Mouse (Mus musculus): ENCODE results near the gene Fcgrt. TPM values are rescaled to one million over a fixed set of nuclear protein-coding genes. Genes with fewer than 3 reads are reported as not detected.
"Not testable (repeated sequence)": the region's sequence is repeated elsewhere in the genome, so short reads cannot be mapped to it uniquely, and the experiment has no call there.

The Fcgrt gene
- polyA plus RNA-seq, 1 experiment from 2014 or later, result 16.6 TPM

DNA sequence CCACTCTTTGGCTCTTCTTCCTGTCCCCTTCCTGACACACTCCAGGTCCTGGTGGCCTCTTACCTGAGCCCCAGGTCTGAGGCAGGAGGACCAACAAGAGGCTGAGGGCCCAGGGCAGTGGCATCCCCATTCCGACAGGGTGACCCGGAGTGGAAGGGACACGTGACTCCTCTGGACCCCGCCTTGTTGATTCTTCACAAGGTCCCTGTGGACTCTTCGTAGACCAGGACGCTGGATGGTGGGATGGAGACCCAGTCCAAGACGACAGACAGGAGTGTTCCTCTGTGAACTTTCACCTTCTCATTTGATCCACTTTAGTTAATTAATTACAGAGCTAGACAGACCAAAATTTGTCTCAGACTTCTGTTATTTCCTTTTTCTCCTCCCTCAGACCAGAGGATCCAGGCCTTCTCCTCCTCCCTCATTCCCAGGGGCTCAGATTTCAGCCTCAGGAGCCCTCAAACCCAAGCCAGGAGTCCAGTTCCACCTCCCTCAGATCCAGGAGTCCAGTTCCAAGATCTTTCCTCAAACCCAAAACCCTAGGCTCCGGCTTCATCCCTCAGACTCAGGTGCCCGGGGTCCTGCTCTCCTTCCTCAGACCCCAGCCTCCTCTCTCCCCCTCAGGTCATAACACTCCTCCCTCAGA lies 588 bp downstream of the Fcgrt start:
- no peak overlapping the region for H3K27ac ChIP-seq (replicated peaks)
- no peaks in the 10 kb centered on the region for H3K9me3 ChIP-seq
- H3K4me2 ChIP-seq (replicated peaks), result no peak overlapping the region
- no peaks in the 10 kb centered on the region for H3K27me3 ChIP-seq
- H3K36me3 ChIP-seq, result no peaks in the 10 kb centered on the region
- WGBS, result 87% methylated on average over 9 of the region's 9 CpGs
- no peak overlapping the region for H3K9ac ChIP-seq (replicated peaks)
- no peaks in the 10 kb centered on the region for H3K4me1 ChIP-seq
- H3K4me3 ChIP-seq, result no peak overlapping the region
- ATAC-seq (replicated peaks), result no peak

DNA sequence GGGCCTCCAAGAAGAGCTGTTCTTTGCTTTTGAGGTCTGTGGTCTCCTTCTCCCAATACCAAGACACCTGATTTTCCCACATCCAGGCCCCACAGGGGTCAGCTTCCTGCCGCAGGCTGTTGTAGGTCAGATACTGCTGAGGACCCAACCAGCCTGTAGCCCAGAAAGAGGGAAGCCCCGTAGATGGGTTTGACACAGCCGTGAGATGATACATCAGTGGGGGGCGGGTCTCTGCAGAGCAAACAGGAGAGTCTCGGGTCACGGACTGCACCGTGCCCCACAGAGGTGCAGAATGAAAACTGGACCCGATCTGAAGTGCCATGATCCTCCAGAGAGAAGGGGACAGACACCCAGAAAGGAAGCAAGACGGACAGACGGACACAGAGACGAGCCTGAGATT lies 1.2 kb downstream of the Fcgrt start:
- ATAC-seq (replicated peaks), result no peak
- Histone ChIP-seq H3K27me3 (no peaks in the 10 kb centered on the region), H3K27ac (replicated peaks) (no peak overlapping the region), H3K4me2 (replicated peaks) (no peak overlapping the region), H3K9me3 (no peaks in the 10 kb centered on the region), H3K4me1 (no peaks in the 10 kb centered on the region), H3K9ac (replicated peaks) (no peak overlapping the region), H3K36me3 (no peaks in the 10 kb centered on the region), H3K4me3 (no peak overlapping the region)
- 92% methylated on average over 11 of the region's 11 CpGs for WGBS

DNA sequence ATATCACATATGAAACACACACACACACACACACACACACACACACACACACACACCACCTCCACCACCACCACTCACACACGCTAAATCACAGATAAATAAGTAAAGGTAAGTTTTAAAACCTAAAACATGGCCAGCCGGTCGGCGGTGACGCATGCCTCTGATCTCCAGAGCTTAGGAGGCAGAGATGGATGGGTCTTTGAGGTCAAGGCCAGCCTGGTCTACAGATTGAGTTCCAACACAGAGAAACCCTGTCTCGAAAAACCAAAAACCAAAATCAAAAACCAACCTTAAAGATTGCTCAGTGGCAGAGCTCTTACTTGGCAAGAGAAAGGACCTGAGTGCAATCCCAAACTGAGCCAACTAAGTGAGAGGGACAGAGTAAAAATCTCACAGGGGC lies 3.6 kb downstream of the Fcgrt start:
- H3K4me3 ChIP-seq, result no peak overlapping the region

DNA sequence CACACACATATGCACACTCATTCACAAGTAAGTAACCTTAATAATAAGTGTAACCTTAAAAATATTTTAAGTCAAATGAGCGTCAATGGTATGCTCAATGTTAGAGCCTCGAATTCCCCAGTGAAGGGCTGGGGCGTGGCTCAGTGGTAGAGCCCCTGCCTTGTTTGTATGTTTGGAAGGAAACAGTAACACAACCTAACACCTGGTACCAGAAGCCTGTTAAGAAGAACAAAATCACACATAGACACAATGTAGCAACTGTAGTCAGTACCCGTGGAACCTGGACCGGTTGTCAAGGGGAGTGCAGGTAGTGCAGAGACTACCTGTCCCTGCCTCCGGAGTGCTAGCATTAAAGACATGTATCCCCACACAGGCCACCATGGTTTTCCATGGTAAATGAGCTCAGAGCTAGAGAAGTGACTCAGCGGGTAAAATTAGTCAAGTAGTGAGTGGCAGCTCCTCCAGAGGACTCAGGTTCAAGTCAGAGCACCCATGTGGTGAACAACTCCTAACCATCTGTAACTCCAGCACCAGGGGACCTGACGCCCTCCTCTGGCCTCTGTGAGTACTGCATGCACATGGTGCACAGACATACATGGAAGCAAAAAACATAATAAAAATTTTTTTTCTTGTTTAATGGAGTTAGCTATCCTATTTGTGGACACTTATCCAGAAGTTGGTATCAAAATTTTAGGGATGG lies 5.0 kb downstream of the Fcgrt start:
- H3K9me3 ChIP-seq, result no peaks in the 10 kb centered on the region
- H3K9ac ChIP-seq (replicated peaks), result no peak overlapping the region
- H3K4me1 ChIP-seq, result no peaks in the 10 kb centered on the region
- no peak overlapping the region for H3K4me2 ChIP-seq (replicated peaks)
- no peak overlapping the region for H3K4me3 ChIP-seq
- H3K27ac ChIP-seq (replicated peaks), result no peak overlapping the region
- no peaks in the 10 kb centered on the region for H3K27me3 ChIP-seq
- no peaks in the 10 kb centered on the region for H3K36me3 ChIP-seq
- 91% methylated on average over 8 of the region's 8 CpGs for WGBS
- no peak for ATAC-seq (replicated peaks)

More for the DNA sequence above, 3.6 kb downstream of the Fcgrt start:
- Histone ChIP-seq H3K9me3 (no peaks in the 10 kb centered on the region), H3K27me3 (no peaks in the 10 kb centered on the region), H3K4me2 (replicated peaks) (no peak overlapping the region), H3K9ac (replicated peaks) (no peak overlapping the region), H3K27ac (replicated peaks) (no peak overlapping the region), H3K36me3 (no peaks in the 10 kb centered on the region), H3K4me1 (no peaks in the 10 kb centered on the region)
- 90% methylated on average over 6 of the region's 6 CpGs for WGBS
- no peak for ATAC-seq (replicated peaks)

DNA sequence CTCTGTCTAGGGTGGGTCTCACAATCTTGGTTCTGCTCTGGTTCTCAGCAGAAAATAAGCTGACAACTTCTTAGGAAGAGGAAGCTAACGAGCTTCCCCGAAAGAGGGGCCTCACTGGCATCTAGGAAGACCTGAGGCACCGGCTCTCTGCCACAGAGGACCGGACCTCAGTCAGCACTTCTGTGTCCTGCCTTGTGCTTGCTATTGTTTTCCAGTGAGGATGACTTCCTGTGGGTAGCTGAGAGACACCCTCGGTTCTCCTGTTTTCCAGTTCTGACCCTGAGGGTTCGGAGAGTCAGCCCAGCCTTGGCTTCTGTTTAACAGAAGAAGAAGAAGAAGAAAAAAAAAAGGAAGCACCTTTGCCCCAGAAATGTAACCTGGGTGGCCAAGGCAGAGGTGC lies 6.2 kb downstream of the Fcgrt start:
- Histone ChIP-seq H3K9ac (replicated peaks) (no peak overlapping the region), H3K27ac (replicated peaks) (no peak overlapping the region), H3K4me2 (replicated peaks) (no peak overlapping the region), H3K9me3 (no peaks in the 10 kb centered on the region), H3K4me3 (no peak overlapping the region), H3K36me3 (no peaks in the 10 kb centered on the region), H3K4me1 (no peaks in the 10 kb centered on the region), H3K27me3 (no peaks in the 10 kb centered on the region)
- WGBS, result 47% methylated on average over 6 of the region's 6 CpGs
- no peak for ATAC-seq (replicated peaks)

DNA sequence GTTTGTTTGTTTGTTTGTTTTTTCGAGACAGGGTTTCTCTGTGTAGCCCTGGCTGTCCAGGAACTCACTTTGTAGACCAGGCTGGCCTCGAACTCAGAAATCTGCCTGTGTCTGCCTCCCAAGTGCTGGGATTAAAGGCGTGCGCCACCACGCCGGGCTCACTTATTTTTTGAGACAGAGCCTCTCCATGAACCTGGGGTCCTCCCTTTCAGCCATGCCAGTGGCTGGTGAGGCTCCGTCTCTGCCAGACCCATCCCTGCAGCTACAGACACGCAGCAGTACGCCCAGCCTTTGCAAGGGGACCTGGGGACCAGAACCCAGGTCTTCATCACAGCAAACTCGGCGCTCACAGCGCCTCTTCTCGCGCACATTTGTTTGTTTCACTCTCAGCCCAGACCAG lies 7.7 kb downstream of the Fcgrt start:
- WGBS, result 90% methylated on average over 14 of the region's 14 CpGs
- not testable (repeated sequence) for H3K27ac ChIP-seq (replicated peaks); H3K36me3 ChIP-seq; H3K27me3 ChIP-seq; H3K4me2 ChIP-seq (replicated peaks); H3K4me3 ChIP-seq; ATAC-seq (replicated peaks); H3K9me3 ChIP-seq; H3K9ac ChIP-seq (replicated peaks)
- peaks cover 12% of the 10 kb centered on the region for H3K4me1 ChIP-seq

DNA sequence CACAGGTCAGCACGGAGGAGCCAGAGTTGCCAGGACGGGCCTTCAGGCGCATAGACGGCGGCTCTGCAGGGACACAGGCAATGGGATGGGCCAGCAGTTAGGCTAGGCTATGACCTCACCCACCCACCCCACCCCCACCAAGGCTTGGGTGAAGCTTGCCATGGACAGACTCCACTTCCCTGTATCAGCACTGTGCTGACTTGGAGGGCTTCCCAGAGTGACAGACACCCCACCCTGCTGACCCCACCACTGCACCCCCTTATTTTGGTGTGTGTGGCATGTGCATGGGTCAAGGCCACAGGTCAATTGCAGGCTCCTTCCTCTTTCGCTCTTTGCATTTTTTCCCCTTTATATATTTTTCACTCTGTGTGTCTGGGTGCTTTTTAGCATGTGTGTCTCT lies 8.3 kb downstream of the Fcgrt start:
- Histone ChIP-seq H3K9ac (replicated peaks) (no peak overlapping the region), H3K4me2 (replicated peaks) (no peak overlapping the region), H3K4me1 (peaks cover 13% of the 10 kb centered on the region), H3K27ac (replicated peaks) (no peak overlapping the region), H3K36me3 (no peaks in the 10 kb centered on the region), H3K9me3 (no peaks in the 10 kb centered on the region), H3K4me3 (no peak overlapping the region), H3K27me3 (no peaks in the 10 kb centered on the region)
- WGBS, result 90% methylated on average over 6 of the region's 6 CpGs
- ATAC-seq (replicated peaks), result no peak

DNA sequence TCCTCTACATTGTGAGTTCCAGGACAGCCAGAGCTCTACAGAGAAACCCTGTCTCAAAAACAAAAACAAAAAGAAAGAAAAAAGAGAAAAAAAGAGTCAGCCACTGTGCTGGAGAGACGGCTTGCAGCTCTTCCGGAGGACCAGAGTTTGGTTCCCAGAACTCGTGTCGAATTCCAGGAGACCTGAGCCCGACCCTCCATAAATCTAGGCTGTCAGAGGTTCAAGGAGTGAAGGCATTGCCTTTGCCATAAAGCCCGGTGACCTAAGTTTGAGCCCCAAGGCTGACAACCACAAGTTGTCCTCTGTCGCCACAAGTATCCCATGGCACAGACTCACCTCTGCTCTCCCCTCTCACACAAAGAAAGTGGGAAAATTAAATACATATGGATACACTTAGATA lies 9.5 kb downstream of the Fcgrt start:
- Histone ChIP-seq H3K27me3 (no peaks in the 10 kb centered on the region), H3K36me3 (no peaks in the 10 kb centered on the region), H3K4me2 (replicated peaks) (no peak overlapping the region), H3K4me3 (no peak overlapping the region), H3K27ac (replicated peaks) (no peak overlapping the region), H3K9ac (replicated peaks) (no peak overlapping the region), H3K4me1 (peaks cover 13% of the 10 kb centered on the region), H3K9me3 (no peaks in the 10 kb centered on the region)
- no peak for ATAC-seq (replicated peaks)
- WGBS, result 82% methylated on average over 7 of the region's 7 CpGs

DNA sequence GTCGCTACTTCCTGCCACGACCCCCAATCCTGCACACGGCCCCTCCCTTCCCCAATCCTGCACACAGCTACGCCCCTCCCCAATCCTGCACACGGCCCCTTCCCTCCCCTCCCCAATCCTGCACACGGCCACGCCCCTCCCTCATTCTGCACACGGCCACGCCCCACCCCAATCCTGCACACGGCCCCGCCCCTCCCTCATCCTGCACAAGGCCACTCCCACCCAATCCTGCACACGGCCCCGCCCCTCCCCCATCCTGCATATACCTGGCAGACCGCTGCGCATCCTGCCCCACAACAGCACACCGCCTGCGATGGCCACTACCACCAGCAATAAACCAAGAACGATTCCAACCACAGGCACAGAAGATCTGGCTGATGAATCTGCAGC lies 10.1 kb downstream of the Fcgrt start:
- Histone ChIP-seq H3K4me3 (no peak overlapping the region), H3K36me3 (no peaks in the 10 kb centered on the region), H3K27ac (replicated peaks) (no peak overlapping the region), H3K4me1 (peaks cover 13% of the 10 kb centered on the region), H3K9me3 (no peaks in the 10 kb centered on the region), H3K9ac (replicated peaks) (no peak overlapping the region), H3K27me3 (no peaks in the 10 kb centered on the region), H3K4me2 (replicated peaks) (no peak overlapping the region)
- WGBS, result 37% methylated on average over 17 of the region's 18 CpGs
- ATAC-seq (replicated peaks), result no peak

DNA sequence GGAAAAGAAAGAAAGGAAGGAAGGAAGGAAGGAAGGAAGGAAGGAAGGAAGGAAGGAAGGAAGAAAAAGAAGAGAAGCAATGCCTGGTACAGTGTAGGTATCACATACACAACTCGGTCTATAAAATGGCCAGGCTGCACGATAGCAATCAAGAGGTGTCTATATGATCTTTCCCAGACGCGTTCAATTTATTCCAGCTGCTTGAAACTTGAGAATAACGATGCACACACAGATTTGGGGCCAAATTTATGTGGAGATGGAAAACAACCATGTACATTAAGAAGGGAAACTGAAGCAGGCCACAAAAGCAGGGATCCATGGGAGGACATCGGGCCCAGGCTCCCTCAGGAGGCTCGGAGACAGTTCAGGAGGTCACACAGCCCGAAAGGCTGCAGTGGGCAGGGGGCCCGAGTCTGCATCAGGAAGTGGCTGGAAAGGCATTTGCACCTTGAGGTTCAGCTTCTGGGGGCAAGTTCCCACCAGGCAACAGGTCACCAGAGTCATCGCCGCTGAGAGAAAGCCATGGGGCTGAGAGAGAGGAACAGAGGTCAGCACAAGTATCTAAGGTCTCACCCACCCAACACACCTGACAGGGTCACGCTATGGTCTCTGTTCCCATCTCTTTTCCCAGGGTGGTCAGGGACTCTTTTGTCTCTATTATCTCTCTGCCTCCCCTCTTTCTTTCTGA lies 10.7 kb downstream of the Fcgrt start:
- H3K9ac ChIP-seq (replicated peaks), result no peak overlapping the region
- no peaks in the 10 kb centered on the region for H3K36me3 ChIP-seq
- H3K4me2 ChIP-seq (replicated peaks), result no peak overlapping the region
- no peaks in the 10 kb centered on the region for H3K9me3 ChIP-seq
- H3K27ac ChIP-seq (replicated peaks), result no peak overlapping the region
- no peak overlapping the region for H3K4me3 ChIP-seq
- no peak for ATAC-seq (replicated peaks)
- no peaks in the 10 kb centered on the region for H3K27me3 ChIP-seq
- 71% methylated on average over 12 of the region's 12 CpGs for WGBS
- H3K4me1 ChIP-seq, result peaks cover 13% of the 10 kb centered on the region

DNA sequence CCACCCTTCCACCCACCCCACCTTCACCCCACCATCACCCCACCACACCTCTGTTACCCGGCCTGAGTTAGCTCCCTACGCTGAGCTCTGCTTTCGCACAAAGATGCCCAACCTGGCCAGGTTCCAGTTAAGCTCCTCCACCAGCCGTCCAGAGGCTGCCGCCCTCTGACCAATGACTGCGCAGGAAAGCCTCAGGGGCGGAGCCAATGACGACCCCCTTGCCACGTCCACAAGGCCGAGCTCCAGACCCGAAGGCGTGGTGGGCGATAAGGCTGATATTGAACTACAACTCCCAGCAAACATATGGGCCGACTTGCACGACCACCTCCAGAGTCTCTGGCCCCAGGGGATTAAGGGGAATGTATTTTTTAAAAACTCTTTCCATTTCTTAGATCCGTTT lies 11.6 kb downstream of the Fcgrt start, which contains the start of gene Rcn3:
Gene Rcn3, minus strand, starts transcription at position 174 of the 400 bp plus-strand sequence.
- Histone ChIP-seq H3K9me3 (no peaks in the 10 kb centered on the region), H3K36me3 (no peaks in the 10 kb centered on the region), H3K4me3 (peak within 1 kb of the TSS; percentile 43), H3K9ac (replicated peaks) (peak within 1 kb of the TSS; percentile 40), H3K4me1 (peaks cover 13% of the 10 kb centered on the region), H3K27ac (replicated peaks) (0 out of 2 replicates have a peak within 1 kb of the TSS, but pooled peaks have one; percentile 27), H3K27me3 (no peaks in the 10 kb centered on the region), H3K4me2 (replicated peaks) (peak within 1 kb of the TSS; percentile 51)
- peak; percentile 95 for ATAC-seq (replicated peaks)
- WGBS, result 0% methylated on average over 16 of the region's 16 CpGs
